Mouse (Mus musculus) intestine, embryonic 14.5 days (tissue): ENCODE measurements around the gene RPS10-NUDT3. TPM values are rescaled to one million over a fixed set of nuclear protein-coding genes. Genes with fewer than 3 reads are reported as not detected.

Experiments used
- ATAC-seq: fragments of 200-750 bp; cut with Nextera tagmentation; replicated peaks from 2 replicates; pipeline ENCODE4 v1.8.0; 2017; ENCODE audit warnings: low read depth, moderate number of reproducible peaks, moderate TSS enrichment, moderate library complexity; ENCODE audit not compliant: low FRiP score, low TSS enrichment
- DNase-seq: peaks from one replicate; pipeline ENCODE4 v3.0.0-alpha.2; 2018; ENCODE audit warnings: low spot score
- H3K27ac ChIP-seq: fragments of 300-500 bp; sonication (generic); 2 replicates; pipeline ENCODE4 v1.5.1; 2014; ENCODE audit warnings: low read depth, mild to moderate bottlenecking, control low read depth
- H3K27me3 ChIP-seq: fragments of 300-500 bp; sonication (generic); replicated peaks from 2 replicates; pipeline ENCODE4 v1.6.1; 2014; ENCODE audit warnings: low read length, control low read depth; ENCODE audit not compliant: control insufficient read depth, insufficient read depth
- H3K36me3 ChIP-seq: fragments of 300-500 bp; sonication (generic); 2 replicates; pipeline ENCODE4 v1.6.1; 2014; ENCODE audit warnings: low read length, control low read depth; ENCODE audit not compliant: control insufficient read depth, insufficient read depth
- H3K4me1 ChIP-seq: fragments of 300-500 bp; sonication (generic); replicated peaks from 2 replicates; pipeline ENCODE4 v1.6.1; 2014; ENCODE audit warnings: low read length, control low read depth, mixed read lengths; ENCODE audit not compliant: control insufficient read depth, insufficient read depth
- H3K4me2 ChIP-seq: fragments of 300-500 bp; sonication (generic); 2 replicates; pipeline ENCODE4 v1.6.1; 2014; ENCODE audit warnings: low read length
- H3K4me3 ChIP-seq: fragments of 300-500 bp; sonication (generic); 2 replicates; pipeline ENCODE4 v1.5.1; 2014; ENCODE audit warnings: low read depth, low read length, control low read depth, mixed read lengths
- H3K9ac ChIP-seq: fragments of 300-500 bp; sonication (generic); 2 replicates; pipeline ENCODE4 v1.6.1; 2014; ENCODE audit warnings: mild to moderate bottlenecking, low read length
- H3K9me3 ChIP-seq: fragments of 300-500 bp; sonication (generic); 2 replicates; pipeline ENCODE4 v1.6.1; 2016; ENCODE audit warnings: low read length, control low read depth; ENCODE audit not compliant: control insufficient read depth
- WGBS: fragments of 180-500 bp; shearing (Covaris S2); extraction: QIAGEN DNeasy Blood & Tissue Kit; methylation state at CpG from one replicate; pipeline ENCODE4 v1.1.7; 2014; 5-methylcytosine and 5-hydroxymethylcytosine counted together
- polyA plus RNA-seq: library from polyadenylated mRNA; unstranded; fragments of >200 nt; fragmentation: Nextera tagmentation; extraction: Ambion mirVana; gene quantifications from 2 replicates; pipeline ENCODE4 v1.2.1, GENCODE M21; 2014

RPS10-NUDT3 gene
- polyA plus RNA-seq: not detected in 2 replicates

DNA sequence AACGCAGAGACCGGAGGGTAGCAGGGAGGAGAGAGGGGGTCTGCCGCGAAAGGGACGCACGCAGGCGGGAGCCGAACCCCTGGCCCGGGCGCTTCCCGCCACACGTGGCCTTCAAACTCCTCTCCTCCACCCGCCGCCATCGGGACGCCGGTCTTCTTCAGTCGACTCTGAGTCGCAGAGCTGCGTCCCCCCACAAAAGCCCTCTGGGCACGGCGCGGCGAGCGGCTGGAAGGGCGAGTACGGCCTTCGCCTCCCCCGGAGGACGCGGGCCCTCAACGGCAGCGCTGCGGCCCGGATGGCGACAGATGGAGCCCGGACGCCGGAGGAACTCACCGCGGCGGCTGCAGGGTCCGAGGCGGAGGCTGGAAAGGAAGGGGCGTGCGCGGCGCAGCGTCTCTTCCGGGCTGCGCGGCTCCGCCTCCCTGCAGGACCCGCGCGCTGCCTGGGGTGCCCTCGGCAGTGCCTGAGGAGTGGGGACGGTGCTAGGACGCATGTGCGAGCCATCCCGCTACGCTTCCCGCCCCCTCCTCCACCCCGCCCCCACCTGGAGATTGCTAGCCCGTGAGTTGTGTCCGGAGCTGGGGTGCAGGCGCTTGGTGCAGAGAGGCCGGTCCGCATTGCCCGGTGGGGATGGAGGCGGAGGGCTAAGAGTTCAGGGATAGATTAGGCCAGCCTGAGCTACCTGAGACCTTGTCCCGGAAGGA lies at the start of gene RPS10-NUDT3:
TSS of gene RPS10-NUDT3 (minus strand) at position 352 of the 704 bp plus-strand sequence.
- Histone ChIP-seq H3K27me3 (no peaks in the 10 kb centered on the region), H3K9me3 (no peaks in the 10 kb centered on the region), H3K27ac (peak within 1 kb of the TSS; percentile 86), H3K4me2 (peak within 1 kb of the TSS; percentile 91), H3K36me3 (peaks cover 42% of the 10 kb centered on the region), H3K4me1 (peaks cover 30% of the 10 kb centered on the region), H3K4me3 (peak within 1 kb of the TSS; percentile 98), H3K9ac (peak within 1 kb of the TSS; percentile 96)
- peak; percentile 96 for ATAC-seq
- peak; percentile 95 for DNase-seq
- 0% methylated on average over 71 of the region's 72 CpGs for WGBS

DNA sequence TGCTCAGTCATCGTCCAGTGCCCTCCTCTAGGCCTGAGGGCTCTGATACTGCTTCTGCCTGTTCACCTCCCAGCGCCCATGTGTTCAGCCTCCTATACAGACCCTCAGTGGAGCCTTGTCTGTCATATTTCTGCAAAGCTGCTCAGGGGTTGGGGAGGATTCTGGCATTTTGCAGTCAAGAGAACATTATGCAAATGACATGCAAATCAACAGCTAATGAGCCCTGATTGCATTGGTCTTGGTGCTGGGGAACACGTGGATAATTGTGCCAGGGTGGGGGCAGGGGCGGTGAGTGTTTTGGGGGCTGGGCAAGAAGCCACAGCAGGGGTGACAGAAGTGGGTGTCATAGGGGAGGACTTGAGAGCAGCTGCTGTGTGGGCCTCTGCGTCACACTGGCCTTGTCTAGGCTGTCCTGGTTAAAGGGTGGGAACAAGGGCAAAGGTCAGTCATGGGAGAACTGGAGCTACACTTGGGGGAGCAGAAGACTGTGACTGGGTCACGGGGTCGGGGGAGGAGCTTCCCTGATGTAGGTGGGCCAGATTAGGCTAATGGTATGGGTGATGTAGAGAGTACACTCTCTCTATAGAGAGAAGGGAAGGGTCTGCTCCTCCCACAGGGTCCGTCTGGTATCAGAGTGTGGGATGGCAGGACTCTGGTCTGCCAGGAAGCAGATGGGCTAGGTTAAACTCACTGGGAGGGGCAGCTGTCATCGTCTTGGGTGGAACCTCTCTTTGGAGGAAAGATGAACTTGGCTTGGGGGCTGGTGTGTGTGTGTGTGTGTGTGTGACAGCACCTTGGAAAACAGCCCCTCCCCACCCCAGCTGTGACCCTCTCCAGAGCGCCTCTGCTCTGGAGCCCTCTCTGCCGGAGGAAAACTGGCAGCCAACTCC lies 44.1 kb upstream of the RPS10-NUDT3 start:
- H3K9me3 ChIP-seq: no peaks in the 10 kb centered on the region
- no peaks in the 10 kb centered on the region for H3K36me3 ChIP-seq
- no peaks in the 10 kb centered on the region for H3K4me1 ChIP-seq
- H3K27ac ChIP-seq: no peak overlapping the region
- 0 out of 2 replicates have a peak, but pooled peaks have one; percentile 36 for ATAC-seq
- no peak overlapping the region for H3K4me3 ChIP-seq
- 40% methylated on average over 11 of the region's 11 CpGs for WGBS
- DNase-seq: no peak
- H3K4me2 ChIP-seq: no peak overlapping the region
- H3K9ac ChIP-seq: no peak overlapping the region
- H3K27me3 ChIP-seq: 0 out of 2 replicates have a peak, but pooled peaks cover 4% of the 10 kb centered on the region

DNA sequence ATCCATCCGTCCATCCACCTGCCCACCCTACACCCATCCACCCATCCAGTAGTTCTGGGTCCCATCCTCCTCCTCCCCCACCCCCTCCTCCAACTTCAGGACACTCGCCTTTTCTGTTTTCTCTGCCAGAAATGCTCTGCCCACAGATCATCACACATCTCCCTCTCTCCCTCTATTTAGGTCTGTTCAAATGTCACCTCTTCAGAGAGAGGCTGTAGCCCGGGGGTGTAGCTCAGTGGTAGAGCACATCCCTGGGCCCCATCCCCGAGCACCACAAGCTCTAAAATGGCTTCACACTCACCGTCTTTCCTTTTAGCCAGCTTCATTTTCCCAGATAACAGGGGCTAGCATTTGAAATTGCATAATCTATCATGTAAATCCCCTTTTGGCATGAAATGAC lies 42.7 kb upstream of the RPS10-NUDT3 start:
- H3K36me3 ChIP-seq: no peaks in the 10 kb centered on the region
- no peaks in the 10 kb centered on the region for H3K4me1 ChIP-seq
- H3K9ac ChIP-seq: no peak overlapping the region
- DNase-seq: no peak
- H3K9me3 ChIP-seq: no peaks in the 10 kb centered on the region
- H3K4me2 ChIP-seq: no peak overlapping the region
- H3K4me3 ChIP-seq: no peak overlapping the region
- H3K27ac ChIP-seq: no peak overlapping the region
- no peak for ATAC-seq
- no peaks in the 10 kb centered on the region for H3K27me3 ChIP-seq
- 81% methylated on average over 5 of the region's 5 CpGs for whole genome bisulfite sequencing

DNA sequence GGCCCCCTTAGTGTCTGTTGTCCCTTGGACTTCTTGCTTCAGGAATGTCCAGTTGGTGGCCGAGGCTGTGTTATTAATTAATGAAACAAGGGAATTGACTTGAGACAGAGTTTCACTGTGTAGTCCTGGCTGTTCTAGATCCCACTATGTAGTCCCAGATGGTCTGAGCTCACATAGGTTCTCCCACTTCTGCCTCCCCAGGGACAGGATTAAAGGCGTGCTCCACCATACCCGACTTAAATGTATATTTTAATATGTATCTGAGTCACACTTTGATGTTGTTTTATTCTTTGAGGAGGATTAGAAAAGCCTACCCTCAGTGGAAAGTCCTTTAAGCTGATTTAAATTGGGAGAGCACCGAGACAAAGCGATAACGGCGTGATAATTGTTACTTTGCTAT lies 41.2 kb upstream of the RPS10-NUDT3 start:
- Histone ChIP-seq H3K4me2 (no peak overlapping the region), H3K4me3 (no peak overlapping the region), H3K36me3 (no peaks in the 10 kb centered on the region), H3K27me3 (no peaks in the 10 kb centered on the region), H3K27ac (no peak overlapping the region), H3K9me3 (no peaks in the 10 kb centered on the region), H3K4me1 (no peaks in the 10 kb centered on the region), H3K9ac (no peak overlapping the region)
- ATAC-seq (no peak), DNase-seq (no peak)
- WGBS: 73% methylated on average over 7 of the region's 7 CpGs

DNA sequence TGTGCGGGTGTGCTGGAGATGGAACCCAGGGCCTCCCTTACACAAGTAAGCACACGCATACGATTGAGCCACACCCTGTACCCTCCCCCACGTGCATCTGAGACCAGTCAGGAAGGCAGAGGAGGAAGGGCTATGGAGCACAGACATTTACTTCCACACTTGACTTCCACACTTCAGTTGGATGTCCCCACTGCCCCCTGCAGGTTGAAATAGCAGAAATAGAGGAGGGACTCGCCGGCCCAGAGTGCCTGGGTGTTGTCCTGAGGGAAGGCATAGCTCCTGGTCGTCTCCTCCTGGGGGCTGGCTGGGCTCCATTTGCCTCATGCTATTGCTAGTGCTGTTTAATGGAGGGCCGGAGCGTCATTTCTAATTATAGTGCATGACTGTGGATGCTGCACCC lies 40.4 kb upstream of the RPS10-NUDT3 start:
- ATAC-seq (no peak), DNase-seq (no peak)
- Histone ChIP-seq H3K9ac (no peak overlapping the region), H3K27me3 (no peaks in the 10 kb centered on the region), H3K4me3 (no peak overlapping the region), H3K36me3 (no peaks in the 10 kb centered on the region), H3K9me3 (no peaks in the 10 kb centered on the region), H3K4me2 (no peak overlapping the region), H3K4me1 (no peaks in the 10 kb centered on the region), H3K27ac (no peak overlapping the region)
- WGBS: 58% methylated on average over 9 of the region's 9 CpGs

DNA sequence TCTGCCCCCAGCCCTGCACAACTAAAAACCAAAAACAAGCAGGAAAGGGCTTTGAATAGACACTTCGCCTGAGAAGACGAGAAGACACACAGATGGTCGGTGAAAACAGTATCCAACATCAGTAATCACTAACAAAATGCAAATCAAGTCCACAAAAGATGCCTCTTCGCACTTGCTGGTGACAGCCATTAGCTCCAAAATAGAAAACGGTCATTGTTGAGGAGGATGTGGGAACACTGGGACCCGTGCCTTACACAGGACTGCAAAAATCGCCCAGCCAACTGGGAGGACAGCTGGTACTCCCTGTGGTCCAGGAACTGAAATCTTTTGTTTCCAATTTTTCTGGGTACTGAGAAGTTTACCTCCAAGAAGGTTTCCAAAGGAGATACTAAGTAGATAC lies 38.9 kb upstream of the RPS10-NUDT3 start:
- DNase-seq (no peak), ATAC-seq (no peak)

DNA sequence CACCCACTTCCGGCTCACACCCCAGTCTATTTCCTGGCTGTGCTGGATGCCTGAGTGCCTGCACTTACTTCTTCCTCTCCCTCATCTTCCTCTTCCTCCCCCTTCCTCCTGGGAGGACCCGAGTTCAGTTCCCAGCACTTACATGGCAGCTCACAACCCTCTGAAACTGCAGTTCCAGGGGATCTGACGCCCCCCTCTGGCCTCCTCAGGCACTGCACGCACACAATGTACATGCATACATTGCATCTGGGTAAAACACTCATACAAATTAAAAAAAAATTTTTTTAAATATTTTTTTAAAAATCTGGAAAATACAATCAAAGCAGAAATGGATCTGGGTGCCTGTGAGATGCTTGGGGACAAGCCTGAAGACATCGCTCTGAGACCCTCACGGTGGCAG lies 36.7 kb upstream of the RPS10-NUDT3 start:
- 78% methylated on average over 6 of the region's 6 CpGs for WGBS

More for the DNA sequence above, 38.9 kb upstream of the RPS10-NUDT3 start:
- H3K4me1 ChIP-seq: no peaks in the 10 kb centered on the region
- no peak overlapping the region for H3K9ac ChIP-seq
- 86% methylated on average over 7 of the region's 7 CpGs for WGBS
- no peak overlapping the region for H3K27ac ChIP-seq
- H3K4me3 ChIP-seq: no peak overlapping the region
- no peaks in the 10 kb centered on the region for H3K36me3 ChIP-seq
- no peak overlapping the region for H3K4me2 ChIP-seq
- no peaks in the 10 kb centered on the region for H3K27me3 ChIP-seq
- H3K9me3 ChIP-seq: no peaks in the 10 kb centered on the region

DNA sequence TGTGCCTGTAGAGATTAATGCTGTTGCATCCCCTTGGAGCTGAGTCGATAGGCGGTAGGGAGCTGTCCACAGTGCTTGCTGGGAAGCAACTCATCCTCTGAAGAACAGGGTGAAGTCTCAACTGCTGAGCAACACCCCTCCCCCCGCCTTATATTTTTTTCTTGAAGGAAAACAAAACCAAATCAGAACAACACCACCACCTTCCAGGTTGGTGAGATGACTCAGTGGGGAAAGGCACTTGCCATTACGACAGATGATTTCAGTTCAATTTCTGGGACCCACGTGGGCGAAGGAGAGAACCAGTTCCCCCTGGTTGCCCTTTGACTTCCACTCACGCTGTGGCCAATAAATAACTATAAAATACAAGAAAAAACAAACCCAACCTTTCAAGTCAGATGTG lies 23.7 kb upstream of the RPS10-NUDT3 start:
- peaks cover 34% of the 10 kb centered on the region for H3K27me3 ChIP-seq
- no peak overlapping the region for H3K9ac ChIP-seq
- H3K27ac ChIP-seq: no peak overlapping the region
- no peaks in the 10 kb centered on the region for H3K9me3 ChIP-seq
- no peak overlapping the region for H3K4me2 ChIP-seq
- peaks cover 6% of the 10 kb centered on the region; the same call in 1 of the 2 replicates for H3K4me1 ChIP-seq
- H3K4me3 ChIP-seq: no peak overlapping the region
- ATAC-seq (no peak), DNase-seq (no peak)
- H3K36me3 ChIP-seq: no peaks in the 10 kb centered on the region
- WGBS: 60% methylated on average over 7 of the region's 7 CpGs

More for the DNA sequence above, 36.7 kb upstream of the RPS10-NUDT3 start:
- Histone ChIP-seq H3K9ac (no peak overlapping the region), H3K4me2 (no peak overlapping the region), H3K4me3 (no peak overlapping the region), H3K4me1 (no peaks in the 10 kb centered on the region), H3K9me3 (no peaks in the 10 kb centered on the region), H3K27ac (no peak overlapping the region), H3K27me3 (no peaks in the 10 kb centered on the region), H3K36me3 (no peaks in the 10 kb centered on the region)
- no peak for DNase-seq
- ATAC-seq: no peak
